Mouse (Mus musculus): ENCODE data around the gene C2cd4b. TPM values are rescaled to one million over a fixed set of nuclear protein-coding genes. Genes with fewer than 3 reads are reported as not detected.

Gene C2cd4b
- polyA plus RNA-seq, 1 experiment = 1.7 TPM

- no peak for TF ChIP-seq CTCF (IDR thresholded peaks at IDR 0.05; ENCODE audit: borderline replicate concordance, control insufficient read depth, extremely low read depth, insufficient read depth, low read length, poor library complexity)
- TF ChIP-seq POLR2A (IDR thresholded peaks at IDR 0.05; ENCODE audit: control insufficient read depth, extremely low read depth, insufficient read depth, low read length, poor library complexity) = no peak
- no peak overlapping the region for H3K27ac ChIP-seq (ENCODE audit: control insufficient read depth, insufficient read depth, low read length)
- no peak overlapping the region for H3K4me3 ChIP-seq (ENCODE audit: control insufficient read depth, insufficient read depth, low read length)
- H3K36me3 ChIP-seq (ENCODE audit: control insufficient read depth, insufficient read depth, low read length) = no peaks in the 10 kb centered on the region
- no peaks in the 10 kb centered on the region for H3K27me3 ChIP-seq (ENCODE audit: control insufficient read depth, insufficient read depth, low read length)
- peak; percentile 14 for DNase-seq
- H3K4me1 ChIP-seq (replicated peaks; ENCODE audit: control insufficient read depth, insufficient read depth, low read length) = no peaks in the 10 kb centered on the region
Observed at GRCm38 (mm10) chr9:67783925-67784324, 24.7 kb downstream of the C2cd4b start.

- DNase-seq = no peak
- Histone ChIP-seq H3K4me1 (replicated peaks; ENCODE audit: control insufficient read depth, insufficient read depth, low read length) (no peaks in the 10 kb centered on the region), H3K36me3 (ENCODE audit: control insufficient read depth, insufficient read depth, low read length) (no peaks in the 10 kb centered on the region), H3K27me3 (ENCODE audit: control insufficient read depth, insufficient read depth, low read length) (no peaks in the 10 kb centered on the region), H3K4me3 (ENCODE audit: control insufficient read depth, insufficient read depth, low read length) (no peak overlapping the region), H3K27ac (ENCODE audit: control insufficient read depth, insufficient read depth, low read length) (no peak overlapping the region)
- no peak for TF ChIP-seq POLR2A (IDR thresholded peaks at IDR 0.05; ENCODE audit: control insufficient read depth, extremely low read depth, insufficient read depth, low read length, poor library complexity)
- no peak for TF ChIP-seq CTCF (IDR thresholded peaks at IDR 0.05; ENCODE audit: borderline replicate concordance, control insufficient read depth, extremely low read depth, insufficient read depth, low read length, poor library complexity)
- WGBS = 89% methylated on average over 7 of the region's 7 CpGs
Observed at GRCm38 (mm10) chr9:67786311-67786710, 27.1 kb downstream of the C2cd4b start.

- no peak overlapping the region for H3K27ac ChIP-seq (ENCODE audit: control insufficient read depth, insufficient read depth, low read length)
- no peak for DNase-seq
- no peaks in the 10 kb centered on the region for H3K4me1 ChIP-seq (replicated peaks; ENCODE audit: control insufficient read depth, insufficient read depth, low read length)
- no peak overlapping the region for H3K4me3 ChIP-seq (ENCODE audit: control insufficient read depth, insufficient read depth, low read length)
- H3K36me3 ChIP-seq (ENCODE audit: control insufficient read depth, insufficient read depth, low read length) = no peaks in the 10 kb centered on the region
- TF ChIP-seq CTCF (IDR thresholded peaks at IDR 0.05; ENCODE audit: borderline replicate concordance, control insufficient read depth, extremely low read depth, insufficient read depth, low read length, poor library complexity) = no peak
- no peak for TF ChIP-seq POLR2A (IDR thresholded peaks at IDR 0.05; ENCODE audit: control insufficient read depth, extremely low read depth, insufficient read depth, low read length, poor library complexity)
- WGBS = 63% methylated on average over 6 of the region's 6 CpGs
- H3K27me3 ChIP-seq (ENCODE audit: control insufficient read depth, insufficient read depth, low read length) = no peaks in the 10 kb centered on the region
Observed at GRCm38 (mm10) chr9:67787671-67788070, 28.4 kb downstream of the C2cd4b start.

- Histone ChIP-seq H3K27me3 (ENCODE audit: control insufficient read depth, insufficient read depth, low read length) (no peaks in the 10 kb centered on the region), H3K4me1 (replicated peaks; ENCODE audit: control insufficient read depth, insufficient read depth, low read length) (no peaks in the 10 kb centered on the region), H3K27ac (ENCODE audit: control insufficient read depth, insufficient read depth, low read length) (no peak overlapping the region), H3K4me3 (ENCODE audit: control insufficient read depth, insufficient read depth, low read length) (no peak overlapping the region), H3K36me3 (ENCODE audit: control insufficient read depth, insufficient read depth, low read length) (no peaks in the 10 kb centered on the region)
- 91% methylated on average over 5 of the region's 5 CpGs for WGBS
- DNase-seq = no peak
- no peak for TF ChIP-seq POLR2A (IDR thresholded peaks at IDR 0.05; ENCODE audit: control insufficient read depth, extremely low read depth, insufficient read depth, low read length, poor library complexity)
- TF ChIP-seq CTCF (IDR thresholded peaks at IDR 0.05; ENCODE audit: borderline replicate concordance, control insufficient read depth, extremely low read depth, insufficient read depth, low read length, poor library complexity) = no peak
Observed at GRCm38 (mm10) chr9:67792405-67792804, 33.2 kb downstream of the C2cd4b start.

- no peak for TF ChIP-seq CTCF (IDR thresholded peaks at IDR 0.05; ENCODE audit: borderline replicate concordance, control insufficient read depth, extremely low read depth, insufficient read depth, low read length, poor library complexity)
- TF ChIP-seq POLR2A (IDR thresholded peaks at IDR 0.05; ENCODE audit: control insufficient read depth, extremely low read depth, insufficient read depth, low read length, poor library complexity) = no peak
- no peak for DNase-seq
- Histone ChIP-seq H3K4me3 (ENCODE audit: control insufficient read depth, insufficient read depth, low read length) (no peak overlapping the region), H3K27me3 (ENCODE audit: control insufficient read depth, insufficient read depth, low read length) (no peaks in the 10 kb centered on the region), H3K4me1 (replicated peaks; ENCODE audit: control insufficient read depth, insufficient read depth, low read length) (no peaks in the 10 kb centered on the region), H3K36me3 (ENCODE audit: control insufficient read depth, insufficient read depth, low read length) (no peaks in the 10 kb centered on the region), H3K27ac (ENCODE audit: control insufficient read depth, insufficient read depth, low read length) (no peak overlapping the region)
- WGBS = 34% methylated on average over 6 of the region's 6 CpGs
Observed at GRCm38 (mm10) chr9:67793501-67793900, 34.3 kb downstream of the C2cd4b start.

GRCm38 (mm10) chr9:67794216-67794615, 35.0 kb downstream of the C2cd4b start:
- H3K36me3 ChIP-seq (ENCODE audit: control insufficient read depth, insufficient read depth, low read length) = no peaks in the 10 kb centered on the region
- no peaks in the 10 kb centered on the region for H3K27me3 ChIP-seq (ENCODE audit: control insufficient read depth, insufficient read depth, low read length)
- WGBS = 100% methylated on average over 1 of the region's 1 CpGs
- TF ChIP-seq CTCF (IDR thresholded peaks at IDR 0.05; ENCODE audit: borderline replicate concordance, control insufficient read depth, extremely low read depth, insufficient read depth, low read length, poor library complexity) (no peak), POLR2A (IDR thresholded peaks at IDR 0.05; ENCODE audit: control insufficient read depth, extremely low read depth, insufficient read depth, low read length, poor library complexity) (no peak)
- no peak overlapping the region for H3K27ac ChIP-seq (ENCODE audit: control insufficient read depth, insufficient read depth, low read length)
- H3K4me1 ChIP-seq (replicated peaks; ENCODE audit: control insufficient read depth, insufficient read depth, low read length) = 0 out of 2 replicates have a peak, but pooled peaks cover under 1% of the 10 kb centered on the region
- no peak for DNase-seq
- H3K4me3 ChIP-seq (ENCODE audit: control insufficient read depth, insufficient read depth, low read length) = no peak overlapping the region

- 0 out of 2 replicates have a peak, but pooled peaks cover 2% of the 10 kb centered on the region for H3K4me1 ChIP-seq (replicated peaks; ENCODE audit: control insufficient read depth, insufficient read depth, low read length)
- H3K27me3 ChIP-seq (ENCODE audit: control insufficient read depth, insufficient read depth, low read length) = no peaks in the 10 kb centered on the region
- H3K36me3 ChIP-seq (ENCODE audit: control insufficient read depth, insufficient read depth, low read length) = no peaks in the 10 kb centered on the region
- H3K4me3 ChIP-seq (ENCODE audit: control insufficient read depth, insufficient read depth, low read length) = no peak overlapping the region
- DNase-seq = no peak
- TF ChIP-seq CTCF (IDR thresholded peaks at IDR 0.05; ENCODE audit: borderline replicate concordance, control insufficient read depth, extremely low read depth, insufficient read depth, low read length, poor library complexity) (no peak), POLR2A (IDR thresholded peaks at IDR 0.05; ENCODE audit: control insufficient read depth, extremely low read depth, insufficient read depth, low read length, poor library complexity) (no peak)
- H3K27ac ChIP-seq (ENCODE audit: control insufficient read depth, insufficient read depth, low read length) = no peak overlapping the region
- 95% methylated on average over 4 of the region's 4 CpGs for WGBS
Observed at GRCm38 (mm10) chr9:67794668-67795067, 35.4 kb downstream of the C2cd4b start.
